Mouse (Mus musculus) embryonic fibroblast, embryonic 13.5 days (primary cell): ENCODE measurements around the gene Hacd2.

Source experiments
- CTCF ChIP-seq: IDR thresholded peaks from 2 replicates; pipeline ENCODE4 v1.5.1; 2011; ENCODE audit warnings: mild to moderate bottlenecking, control low read depth, low read length, moderate library complexity, borderline replicate concordance; ENCODE audit not compliant: insufficient read depth
- POLR2A ChIP-seq: IDR thresholded peaks from 2 replicates; pipeline ENCODE4 v1.6.1; 2011; ENCODE audit warnings: low read depth, mild to moderate bottlenecking, control low read depth, low read length, moderate library complexity

GRCm38 (mm10) chr16:35004756-35005155 lies 17.5 kb upstream of the Hacd2 start:
- TF ChIP-seq CTCF (no peak), POLR2A (no peak)
